Mouse (Mus musculus): ENCODE measurements around the gene Foxn3. TPM values are rescaled to one million over a fixed set of nuclear protein-coding genes. Genes with fewer than 3 reads are reported as not detected.

Gene Foxn3
- total and polyA plus RNA-seq, 2 experiments = 21.1 to 27.3 TPM

DNA sequence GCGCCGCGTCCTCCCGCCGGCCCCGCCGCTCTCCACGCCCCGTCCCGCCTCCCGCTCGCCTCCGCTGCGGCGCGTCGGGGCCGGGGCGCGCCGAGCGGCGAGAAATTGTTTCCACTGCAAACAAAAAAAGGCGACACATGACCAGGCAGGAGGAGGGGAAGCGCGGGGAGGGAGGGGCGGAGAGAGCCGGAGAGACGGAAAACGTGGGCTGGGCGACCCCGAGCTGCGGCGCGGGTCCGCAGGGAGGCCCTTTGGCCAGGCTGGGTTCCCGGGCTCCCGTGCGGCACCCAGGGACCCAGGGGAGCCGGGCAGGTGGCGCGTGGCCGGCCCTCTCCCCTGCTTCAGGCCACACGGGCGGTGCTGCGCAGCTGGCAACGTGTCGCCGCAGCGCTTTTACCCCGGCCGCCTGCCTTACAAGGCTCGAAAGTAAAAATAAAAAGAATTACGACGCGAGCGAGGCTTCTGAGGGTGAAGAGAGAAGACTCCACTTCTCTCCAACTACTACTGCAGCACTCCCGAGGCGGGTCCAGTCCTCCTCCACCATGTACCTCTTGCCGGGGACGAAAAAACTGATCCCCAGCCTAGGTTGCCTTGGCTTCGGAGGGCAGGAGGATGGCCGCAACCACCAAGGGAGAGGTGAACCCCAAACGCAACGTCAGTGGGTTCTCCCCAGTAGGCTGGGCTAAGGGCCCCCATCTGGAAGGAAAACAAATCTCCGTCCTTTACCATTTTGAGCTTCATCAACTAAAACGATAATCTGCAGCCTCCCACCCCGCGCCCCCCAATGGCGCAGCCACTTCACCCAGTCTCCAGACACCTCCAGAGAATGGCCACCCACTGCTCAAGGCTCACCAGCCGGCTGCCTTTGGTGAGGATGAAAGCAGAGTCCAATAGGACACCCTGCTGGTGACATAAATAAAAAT, 170.2 kb downstream of the Foxn3 start:
- no peaks in the 10 kb centered on the region for H3K27me3 ChIP-seq (ENCODE audit: control insufficient read depth, insufficient read depth, low read length)
- peak; percentile 80 for DNase-seq (ENCODE audit: extremely low read depth, low read depth, low spot score)
- WGBS = under 1% methylated on average over 71 of the region's 71 CpGs
- H3K4me1 ChIP-seq (ENCODE audit: control insufficient read depth, insufficient read depth, low read length) = peaks cover 27% of the 10 kb centered on the region
- H3K9ac ChIP-seq (ENCODE audit: low read depth, low read length) = peak overlapping the region; percentile 95
- peak overlapping the region; percentile 92 for H3K4me3 ChIP-seq (ENCODE audit: insufficient read depth, low read depth, low read length)
- peaks cover 2% of the 10 kb centered on the region; the same call in 1 of the 2 replicates for H3K36me3 ChIP-seq (ENCODE audit: control insufficient read depth, insufficient read depth, low read length)
- H3K27ac ChIP-seq (replicated peaks; ENCODE audit: insufficient read depth, low read depth, low read length) = peak overlapping the region; percentile 96
- TF ChIP-seq CTCF (IDR thresholded peaks at IDR 0.05; ENCODE audit: low read depth, low read length) (no peak), POLR2A (IDR thresholded peaks at IDR 0.05; ENCODE audit: extremely low read depth, insufficient read depth, low read length) (0 out of 2 replicates have a peak, but pooled peaks have one; percentile 46)
- H3K79me2 ChIP-seq (ENCODE audit: control insufficient read depth, insufficient read depth, low read length) = peaks cover 19% of the 10 kb centered on the region; the same call in 1 of the 2 replicates

DNA sequence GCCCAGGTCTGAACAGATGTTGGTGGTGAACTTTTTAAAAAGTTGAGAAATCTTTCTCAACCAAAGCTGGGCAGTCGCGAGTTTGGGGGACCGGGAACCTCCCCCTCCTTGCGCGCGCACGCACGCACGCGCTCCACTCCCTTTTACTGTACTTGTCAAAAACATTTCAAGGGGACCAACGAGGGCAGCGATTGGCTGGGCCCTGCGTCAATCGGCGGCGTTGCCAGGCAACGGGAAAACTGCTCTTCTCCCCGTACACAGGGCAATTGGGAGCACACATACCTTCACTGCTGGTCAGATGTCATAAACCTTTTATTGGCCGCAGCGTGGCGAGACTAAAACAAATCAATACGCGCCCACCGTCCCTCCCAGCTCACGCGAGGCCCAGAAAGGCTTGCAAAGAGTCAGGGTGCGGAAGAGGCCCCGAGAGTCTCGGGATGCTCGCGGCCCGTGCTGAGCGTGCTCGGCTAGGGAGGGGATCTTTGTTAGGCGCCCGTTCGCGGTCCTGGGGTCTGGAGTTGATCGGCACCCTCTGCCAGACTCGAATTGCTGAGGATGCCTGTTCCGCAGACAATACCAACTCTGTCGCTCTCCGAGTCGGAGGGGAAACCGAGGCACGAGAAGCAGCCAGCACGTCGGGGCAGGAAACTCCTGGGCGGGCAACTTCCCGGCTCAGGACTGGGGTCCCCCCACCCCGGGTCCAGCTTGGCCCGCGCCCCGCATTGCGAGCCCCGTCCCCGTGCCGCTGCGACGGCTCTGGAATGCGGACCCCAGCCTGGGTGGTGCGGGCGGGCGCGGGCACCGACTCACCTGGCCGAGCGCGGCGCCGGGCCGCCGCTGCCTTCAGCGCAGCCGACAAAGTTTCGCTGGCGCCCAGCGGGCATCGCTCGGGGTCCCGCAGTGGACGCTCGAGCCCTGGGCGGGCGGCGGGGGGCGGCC, 171.2 kb downstream of the Foxn3 start:
- under 1% methylated on average over 87 of the region's 87 CpGs for WGBS
- Histone ChIP-seq H3K4me1 (ENCODE audit: control insufficient read depth, insufficient read depth, low read length) (peaks cover 27% of the 10 kb centered on the region), H3K9ac (ENCODE audit: low read depth, low read length) (peak overlapping the region; percentile 95), H3K27me3 (ENCODE audit: control insufficient read depth, insufficient read depth, low read length) (no peaks in the 10 kb centered on the region), H3K4me3 (ENCODE audit: insufficient read depth, low read depth, low read length) (peak overlapping the region; percentile 92), H3K79me2 (ENCODE audit: control insufficient read depth, insufficient read depth, low read length) (peaks cover 22% of the 10 kb centered on the region; the same call in 1 of the 2 replicates), H3K27ac (replicated peaks; ENCODE audit: insufficient read depth, low read depth, low read length) (peak overlapping the region; percentile 78), H3K36me3 (ENCODE audit: control insufficient read depth, insufficient read depth, low read length) (peaks cover 7% of the 10 kb centered on the region; the same call in 1 of the 2 replicates)
- DNase-seq (ENCODE audit: extremely low read depth, low read depth, low spot score) = peak; percentile 95
- TF ChIP-seq CTCF (IDR thresholded peaks at IDR 0.05; ENCODE audit: low read depth, low read length) (no peak), POLR2A (IDR thresholded peaks at IDR 0.05; ENCODE audit: extremely low read depth, insufficient read depth, low read length) (no peak)

DNA sequence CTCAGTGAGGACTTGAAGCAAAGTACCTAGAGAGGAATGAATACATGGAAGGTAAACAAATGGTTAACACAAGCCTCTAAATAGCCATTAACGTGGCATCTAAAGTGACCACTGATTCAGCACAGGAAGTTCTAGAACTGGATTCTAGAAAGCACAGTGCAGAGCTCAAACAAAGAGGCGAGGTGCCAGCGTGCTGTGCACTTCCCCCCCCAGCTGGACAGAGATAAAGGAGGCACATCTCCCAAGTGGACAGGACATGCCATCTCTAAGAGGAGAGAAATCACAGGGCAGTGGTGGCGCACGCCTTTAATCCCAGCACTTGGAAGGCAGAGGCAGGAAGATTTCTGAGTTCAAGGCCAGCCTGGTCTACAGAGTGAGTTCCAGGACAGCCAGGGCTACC, 173.0 kb downstream of the Foxn3 start:
- peaks cover 12% of the 10 kb centered on the region; the same call in 1 of the 2 replicates for H3K36me3 ChIP-seq (ENCODE audit: control insufficient read depth, insufficient read depth, low read length)
- H3K4me1 ChIP-seq (ENCODE audit: control insufficient read depth, insufficient read depth, low read length) = peaks cover 24% of the 10 kb centered on the region
- H3K79me2 ChIP-seq (ENCODE audit: control insufficient read depth, insufficient read depth, low read length) = peaks cover 35% of the 10 kb centered on the region; the same call in 1 of the 2 replicates
- 7% methylated on average over 5 of the region's 5 CpGs for WGBS
- DNase-seq (ENCODE audit: extremely low read depth, low read depth, low spot score) = peak; percentile 81
- no peak for TF ChIP-seq POLR2A (IDR thresholded peaks at IDR 0.05; ENCODE audit: extremely low read depth, insufficient read depth, low read length)
- TF ChIP-seq CTCF (IDR thresholded peaks at IDR 0.05; ENCODE audit: low read depth, low read length) = no peak
- no peak overlapping the region for H3K27ac ChIP-seq (replicated peaks; ENCODE audit: insufficient read depth, low read depth, low read length)
- H3K4me3 ChIP-seq (ENCODE audit: insufficient read depth, low read depth, low read length) = no peak overlapping the region
- no peak overlapping the region for H3K9ac ChIP-seq (ENCODE audit: low read depth, low read length)
- no peaks in the 10 kb centered on the region for H3K27me3 ChIP-seq (ENCODE audit: control insufficient read depth, insufficient read depth, low read length)

- no peak overlapping the region for H3K4me3 ChIP-seq (ENCODE audit: insufficient read depth, low read depth, low read length)
- WGBS = 97% methylated on average over 7 of the region's 7 CpGs
- no peaks in the 10 kb centered on the region for H3K27me3 ChIP-seq (ENCODE audit: control insufficient read depth, insufficient read depth, low read length)
- peaks cover 17% of the 10 kb centered on the region for H3K4me1 ChIP-seq (ENCODE audit: control insufficient read depth, insufficient read depth, low read length)
- no peak overlapping the region for H3K27ac ChIP-seq (replicated peaks; ENCODE audit: insufficient read depth, low read depth, low read length)
- peaks cover 42% of the 10 kb centered on the region; the same call in 1 of the 2 replicates for H3K79me2 ChIP-seq (ENCODE audit: control insufficient read depth, insufficient read depth, low read length)
- no peak for DNase-seq (ENCODE audit: extremely low read depth, low read depth, low spot score)
- peaks cover 12% of the 10 kb centered on the region; the same call in 1 of the 2 replicates for H3K36me3 ChIP-seq (ENCODE audit: control insufficient read depth, insufficient read depth, low read length)
- TF ChIP-seq POLR2A (IDR thresholded peaks at IDR 0.05; ENCODE audit: extremely low read depth, insufficient read depth, low read length) (no peak), CTCF (IDR thresholded peaks at IDR 0.05; ENCODE audit: low read depth, low read length) (no peak)
- no peak overlapping the region for H3K9ac ChIP-seq (ENCODE audit: low read depth, low read length)
Observed at GRCm38 (mm10) chr12:99389244-99389643, 174.1 kb downstream of the Foxn3 start.

Data from liver, adult 2 months (tissue).